Mouse (Mus musculus) MEL (cell line): ENCODE results near the gene Atp1b3.

ENCODE experiments used
- CTCF ChIP-seq, 3 experiments: IDR thresholded peaks in 2 of 3; conservative IDR thresholded peaks in 1 of 3; 2 replicates each; pipeline ENCODE4 v1.5.1; 2011 to 2012; ENCODE audit warnings: low read length in 3 of 3, low read depth in 2 of 3, mild to moderate bottlenecking in 2 of 3, improper control_type of control experiment in 1 of 3, inconsistent platforms in 1 of 3, mixed read lengths in 1 of 3, moderate library complexity in 1 of 3; ENCODE audit not compliant: control insufficient read depth in 1 of 3, insufficient read depth in 1 of 3, poor library complexity in 1 of 3, severe bottlenecking in 1 of 3
- MAZ ChIP-seq: IDR thresholded peaks from 2 replicates; pipeline ENCODE4 v1.6.1; 2012; ENCODE audit warnings: low read depth, mild to moderate bottlenecking, inconsistent platforms, low read length, improper control_type of control experiment
- TBP ChIP-seq: IDR thresholded peaks from 2 replicates; pipeline ENCODE4 v1.8.0; 2011; ENCODE audit warnings: low read depth, low read length, improper control_type of control experiment

DNA sequence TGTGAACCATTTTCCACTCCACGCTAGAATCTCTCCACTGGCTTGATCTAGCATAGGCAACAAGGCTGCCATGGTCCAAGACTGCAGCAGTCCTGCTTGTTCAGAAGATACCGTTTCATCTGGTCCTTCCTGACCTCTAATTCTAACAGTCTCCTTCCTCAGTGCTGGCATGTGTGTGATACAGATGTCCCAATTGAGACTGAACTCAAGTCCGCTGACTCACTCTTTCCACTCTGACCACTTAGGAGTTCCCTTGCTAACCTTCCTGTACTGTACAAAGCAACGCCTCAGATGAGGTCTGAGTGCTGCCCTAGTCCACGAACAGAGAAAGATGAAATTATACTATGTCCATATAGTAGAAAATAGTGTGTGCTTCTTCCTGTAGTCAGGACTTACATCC lies 28.9 kb upstream of the Atp1b3 start:
- TF ChIP-seq MAZ (no peak), TBP (no peak), CTCF (IDR thresholded peaks at IDR 0.05 in 2 of 3, conservative IDR thresholded peaks at IDR 0.05 in 1 of 3; ENCODE audit: control insufficient read depth in 1 of 3, insufficient read depth in 1 of 3, low read depth in 2 of 3, low read length in 3 of 3, poor library complexity in 1 of 3, severe bottlenecking in 1 of 3) (no peak)
